Mouse (Mus musculus) midbrain, embryonic 10.5 days (tissue): ENCODE data around the gene Ostm1. TPM values are rescaled to one million over a fixed set of nuclear protein-coding genes. Genes with fewer than 3 reads are reported as not detected.

ENCODE experiments used
- DNase-seq: peaks from one replicate; pipeline ENCODE4 v3.0.0-alpha.2; 2017; ENCODE audit warnings: low spot score
- H3K27ac ChIP-seq: fragments of 300-500 bp; sonication (generic); replicated peaks from 2 replicates; pipeline ENCODE4 v1.5.1; 2016; ENCODE audit warnings: mild to moderate bottlenecking
- H3K27me3 ChIP-seq: fragments of 300-500 bp; sonication (generic); 2 replicates; pipeline ENCODE4 v1.6.1; 2016; ENCODE audit warnings: low read depth, mild to moderate bottlenecking; ENCODE audit not compliant: poor library complexity, severe bottlenecking
- H3K36me3 ChIP-seq: fragments of 300-500 bp; sonication (generic); 2 replicates; pipeline ENCODE4 v1.6.1; 2016; ENCODE audit warnings: mild to moderate bottlenecking, moderate library complexity
- H3K4me1 ChIP-seq: fragments of 300-500 bp; sonication (generic); 2 replicates; pipeline ENCODE4 v1.6.1; 2016
- H3K4me3 ChIP-seq: fragments of 300-500 bp; sonication (generic); 2 replicates; pipeline ENCODE4 v1.5.1; 2016; ENCODE audit warnings: mild to moderate bottlenecking, moderate library complexity
- H3K9me3 ChIP-seq: fragments of 300-500 bp; sonication (generic); replicated peaks from 2 replicates; pipeline ENCODE4 v1.6.1; 2016; ENCODE audit warnings: mild to moderate bottlenecking
- WGBS: fragments of 180-500 bp; shearing (Covaris S2); methylation state at CpG from one replicate; pipeline ENCODE4 v1.1.7; 2016; 5-methylcytosine and 5-hydroxymethylcytosine counted together
- polyA plus RNA-seq: library from polyadenylated mRNA; unstranded; fragments of >200 nt; fragmentation: Nextera tagmentation; extraction: Ambion mirVana; gene quantifications from 2 replicates; pipeline ENCODE4 v1.2.1, GENCODE M21; 2016

Ostm1 gene
- polyA plus RNA-seq, 1 experiment from 2014 or later: 22.8 TPM

GRCm38 (mm10) chr10:42578281-42578675 lies 5.3 kb upstream of the Ostm1 start:
- DNase-seq: peak; percentile 61
- WGBS: 2% methylated on average over 15 of the region's 15 CpGs

DNA sequence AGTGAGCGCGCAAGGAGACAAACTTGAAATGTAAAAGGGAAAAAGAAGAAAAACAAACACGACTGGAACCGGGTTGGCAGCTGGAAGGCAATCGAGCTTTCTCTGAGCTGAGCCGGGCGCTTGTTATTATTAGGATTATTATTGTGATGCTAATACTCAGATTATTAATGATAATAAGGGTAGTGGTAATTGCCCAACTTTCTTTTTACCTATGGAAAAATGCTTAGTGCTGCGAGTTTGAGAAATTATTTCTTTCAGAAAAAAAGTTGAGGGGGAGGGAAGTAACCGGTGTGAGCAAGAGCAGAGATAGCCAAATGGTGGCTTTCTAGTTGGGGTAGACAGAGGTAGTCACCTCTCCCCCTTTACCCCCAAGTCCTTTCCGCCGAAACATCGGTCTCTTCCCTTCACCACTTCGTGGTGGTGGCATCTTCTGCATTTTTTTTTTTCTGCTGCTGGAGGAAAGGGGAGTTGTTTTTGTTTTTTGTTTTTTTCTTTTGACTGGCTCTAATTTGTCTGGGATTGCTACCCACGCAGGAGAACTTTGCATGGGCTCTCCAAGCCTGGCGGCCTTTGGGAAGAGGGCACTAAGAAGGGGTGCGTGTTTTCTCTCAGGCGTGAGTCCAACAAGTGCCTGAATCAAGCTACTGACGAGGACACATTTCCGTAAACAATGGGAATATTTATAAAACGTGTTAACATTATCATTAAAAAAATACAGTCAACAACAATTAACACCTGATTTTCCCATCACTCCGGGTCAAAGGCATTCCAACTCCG lies 4.7 kb upstream of the Ostm1 start:
- H3K4me1 ChIP-seq: peaks cover 72% of the 10 kb centered on the region
- peak overlapping the region; percentile 67 for H3K4me3 ChIP-seq
- peaks cover 100% of the 10 kb centered on the region for H3K27me3 ChIP-seq
- peak overlapping the region; percentile 82 for H3K27ac ChIP-seq
- under 1% methylated on average over 22 of the region's 22 CpGs for WGBS
- peaks cover 4% of the 10 kb centered on the region; the same call in 1 of the 2 replicates for H3K36me3 ChIP-seq
- H3K9me3 ChIP-seq: no peaks in the 10 kb centered on the region
- peak; percentile 34 for DNase-seq

More at GRCm38 (mm10) chr10:42578281-42578675, 5.3 kb upstream of the Ostm1 start:
- Histone ChIP-seq H3K4me1 (peaks cover 74% of the 10 kb centered on the region), H3K27me3 (peaks cover 100% of the 10 kb centered on the region), H3K9me3 (no peaks in the 10 kb centered on the region), H3K36me3 (peaks cover 4% of the 10 kb centered on the region; the same call in 1 of the 2 replicates), H3K4me3 (peak overlapping the region; percentile 67), H3K27ac (no peak overlapping the region)

DNA sequence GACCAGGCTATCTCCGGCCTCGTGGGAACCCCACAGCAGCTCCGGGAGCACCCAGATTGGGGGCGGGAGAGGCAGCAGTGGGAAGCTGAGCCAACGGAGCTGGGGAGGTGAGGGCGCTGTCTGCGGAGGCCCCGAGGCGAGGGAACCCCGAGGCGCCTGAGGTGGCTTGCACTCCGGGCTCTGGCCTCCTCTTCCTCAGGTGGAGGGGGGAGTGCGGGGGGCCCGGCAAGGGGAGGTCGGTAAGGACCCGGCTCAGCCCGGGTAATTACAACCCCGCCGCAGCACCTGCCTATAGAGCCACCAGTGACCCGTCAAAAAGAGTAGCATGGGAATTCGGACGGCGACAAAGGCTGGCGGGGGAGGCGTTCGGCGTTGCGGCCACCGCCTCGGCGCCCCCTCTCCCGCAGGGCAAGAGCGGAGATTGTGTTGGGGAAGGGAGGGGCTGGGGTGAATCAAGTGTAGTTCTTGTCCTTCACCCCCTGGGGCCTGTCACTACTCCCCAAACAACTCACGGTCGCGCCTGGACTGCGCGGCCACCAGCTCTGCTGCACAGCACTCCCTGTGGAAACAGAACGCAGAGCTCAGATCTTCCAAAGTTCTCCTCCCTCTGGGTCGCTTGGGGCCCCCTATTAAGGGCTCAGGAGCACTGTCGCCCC lies 4.0 kb upstream of the Ostm1 start:
- Histone ChIP-seq H3K4me3 (peak overlapping the region; percentile 67), H3K27me3 (peaks cover 100% of the 10 kb centered on the region), H3K9me3 (no peaks in the 10 kb centered on the region), H3K4me1 (peaks cover 77% of the 10 kb centered on the region), H3K27ac (peak overlapping the region; percentile 82), H3K36me3 (peaks cover 4% of the 10 kb centered on the region; the same call in 1 of the 2 replicates)
- under 1% methylated on average over 41 of the region's 41 CpGs for WGBS
- DNase-seq: peak; percentile 74

- WGBS: under 1% methylated on average over 29 of the region's 29 CpGs
- Histone ChIP-seq H3K27ac (peak overlapping the region; percentile 82), H3K36me3 (peaks cover 4% of the 10 kb centered on the region; the same call in 1 of the 2 replicates), H3K27me3 (peaks cover 100% of the 10 kb centered on the region), H3K9me3 (no peaks in the 10 kb centered on the region), H3K4me3 (peak overlapping the region; percentile 67), H3K4me1 (peaks cover 78% of the 10 kb centered on the region)
- DNase-seq: no peak
Observed at GRCm38 (mm10) chr10:42580131-42580950, 3.3 kb upstream of the Ostm1 start.

DNA sequence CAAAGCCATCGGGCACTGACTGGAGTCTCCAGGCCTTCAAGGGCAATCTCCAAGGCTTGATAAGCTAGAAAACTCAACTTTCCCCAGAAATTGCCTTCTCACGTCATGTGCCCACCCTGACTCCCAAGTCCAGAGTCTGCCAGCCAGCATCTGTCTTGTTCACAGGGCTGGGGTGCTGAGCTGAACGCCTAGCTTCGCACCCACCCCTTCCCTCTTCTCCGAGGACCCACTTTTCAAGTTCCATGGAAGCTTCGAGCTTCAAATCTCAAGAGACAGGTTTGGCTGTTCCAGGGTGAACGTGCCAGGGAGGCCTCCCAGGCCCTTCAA lies 2.7 kb upstream of the Ostm1 start:
- Histone ChIP-seq H3K4me1 (peaks cover 81% of the 10 kb centered on the region), H3K27ac (peak overlapping the region; percentile 82), H3K27me3 (peaks cover 100% of the 10 kb centered on the region), H3K4me3 (peak overlapping the region; percentile 67), H3K36me3 (peaks cover 4% of the 10 kb centered on the region; the same call in 1 of the 2 replicates), H3K9me3 (no peaks in the 10 kb centered on the region)
- peak; percentile 55 for DNase-seq
- 1% methylated on average over 7 of the region's 7 CpGs for WGBS

DNA sequence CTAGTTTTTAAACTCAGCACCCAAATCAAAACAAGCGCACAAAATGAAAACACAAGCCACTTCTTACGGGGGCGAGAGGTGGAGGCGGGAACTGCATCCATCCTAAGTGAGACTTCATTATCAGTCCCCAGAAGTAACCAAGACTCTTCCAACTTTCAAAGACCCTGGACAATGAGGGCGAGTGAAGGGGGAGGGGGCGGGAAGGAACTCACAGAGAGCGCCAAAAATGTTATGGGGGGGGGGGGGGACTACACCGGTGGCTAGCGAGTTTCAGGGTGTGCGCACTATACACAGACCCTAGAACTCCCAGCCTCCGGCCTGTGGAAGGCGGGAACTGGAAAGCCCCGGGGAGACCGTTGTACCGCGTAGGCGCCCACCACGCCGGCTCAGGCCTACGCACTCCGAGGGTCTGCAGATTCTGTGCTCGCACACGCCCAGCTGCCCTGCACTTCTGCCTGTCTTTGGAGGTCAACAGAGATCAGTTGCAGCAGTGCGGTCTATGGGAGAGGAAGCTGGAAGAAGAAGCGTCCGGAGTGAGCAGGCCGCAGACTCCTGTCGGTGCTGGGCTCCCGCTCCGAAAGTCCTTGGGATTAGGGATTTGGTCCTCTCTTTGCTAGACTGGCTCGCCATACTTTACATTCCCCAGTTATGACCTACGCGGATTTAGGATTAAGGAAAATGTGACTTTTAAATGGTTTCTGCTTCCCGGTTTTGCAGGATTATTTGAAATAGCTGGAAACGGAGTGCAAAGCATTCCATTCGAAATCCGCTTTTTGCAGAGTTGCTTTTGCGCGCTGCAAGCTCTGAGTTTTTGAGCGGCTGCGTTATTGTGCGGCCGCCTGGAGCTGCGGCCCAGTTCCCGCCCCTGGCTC lies 1.7 kb upstream of the Ostm1 start:
- peak overlapping the region; percentile 67 for H3K4me3 ChIP-seq
- WGBS: under 1% methylated on average over 45 of the region's 45 CpGs
- DNase-seq: peak; percentile 74
- peaks cover 100% of the 10 kb centered on the region for H3K27me3 ChIP-seq
- H3K27ac ChIP-seq: peak overlapping the region; percentile 87
- peaks cover 3% of the 10 kb centered on the region; the same call in 1 of the 2 replicates for H3K36me3 ChIP-seq
- H3K9me3 ChIP-seq: peaks cover 4% of the 10 kb centered on the region; the same call in 1 of the 2 replicates
- H3K4me1 ChIP-seq: peaks cover 83% of the 10 kb centered on the region

- H3K4me3 ChIP-seq: peak overlapping the region; percentile 67
- peaks cover 100% of the 10 kb centered on the region for H3K27me3 ChIP-seq
- under 1% methylated on average over 44 of the region's 44 CpGs for WGBS
- DNase-seq: peak; percentile 71
- H3K4me1 ChIP-seq: peaks cover 84% of the 10 kb centered on the region
- peak overlapping the region; percentile 87 for H3K27ac ChIP-seq
- peaks cover 4% of the 10 kb centered on the region; the same call in 1 of the 2 replicates for H3K9me3 ChIP-seq
- peaks cover 3% of the 10 kb centered on the region; the same call in 1 of the 2 replicates for H3K36me3 ChIP-seq
Observed at GRCm38 (mm10) chr10:42582566-42583110, 984 bp upstream of the Ostm1 start.

DNA sequence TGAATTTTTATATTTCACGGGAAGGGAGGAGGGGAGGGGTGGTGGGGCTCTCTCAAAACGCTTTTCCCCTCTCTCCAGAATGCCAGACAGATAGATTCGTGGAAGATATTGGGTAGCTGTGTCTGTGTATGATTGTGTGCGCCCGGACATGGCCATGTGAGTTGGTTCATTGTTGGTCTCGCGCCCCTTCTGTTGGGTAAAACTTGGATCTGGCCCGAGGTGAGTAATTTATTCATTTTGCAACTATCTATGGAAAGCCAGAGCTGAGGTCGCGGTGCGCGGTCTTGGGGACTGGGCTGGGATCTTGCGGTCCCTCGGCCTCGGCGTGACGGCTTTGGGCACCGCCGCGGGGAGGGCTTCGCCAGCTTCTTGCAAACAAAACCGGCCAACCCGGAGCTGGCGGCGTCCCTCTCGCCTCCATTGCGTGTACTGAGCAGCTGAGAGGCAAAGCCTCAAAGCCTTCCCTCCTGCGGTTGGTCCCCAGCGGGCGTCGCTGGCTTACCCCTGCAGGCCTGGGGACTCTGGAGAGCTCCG lies 347 bp downstream of the Ostm1 start:
- Histone ChIP-seq H3K4me3 (peak overlapping the region; percentile 67), H3K36me3 (peaks cover 3% of the 10 kb centered on the region; the same call in 1 of the 2 replicates), H3K27me3 (peaks cover 100% of the 10 kb centered on the region), H3K27ac (peak overlapping the region; percentile 87), H3K9me3 (peaks cover 4% of the 10 kb centered on the region; the same call in 1 of the 2 replicates), H3K4me1 (peaks cover 84% of the 10 kb centered on the region)
- WGBS: under 1% methylated on average over 32 of the region's 32 CpGs
- DNase-seq: no peak

DNA sequence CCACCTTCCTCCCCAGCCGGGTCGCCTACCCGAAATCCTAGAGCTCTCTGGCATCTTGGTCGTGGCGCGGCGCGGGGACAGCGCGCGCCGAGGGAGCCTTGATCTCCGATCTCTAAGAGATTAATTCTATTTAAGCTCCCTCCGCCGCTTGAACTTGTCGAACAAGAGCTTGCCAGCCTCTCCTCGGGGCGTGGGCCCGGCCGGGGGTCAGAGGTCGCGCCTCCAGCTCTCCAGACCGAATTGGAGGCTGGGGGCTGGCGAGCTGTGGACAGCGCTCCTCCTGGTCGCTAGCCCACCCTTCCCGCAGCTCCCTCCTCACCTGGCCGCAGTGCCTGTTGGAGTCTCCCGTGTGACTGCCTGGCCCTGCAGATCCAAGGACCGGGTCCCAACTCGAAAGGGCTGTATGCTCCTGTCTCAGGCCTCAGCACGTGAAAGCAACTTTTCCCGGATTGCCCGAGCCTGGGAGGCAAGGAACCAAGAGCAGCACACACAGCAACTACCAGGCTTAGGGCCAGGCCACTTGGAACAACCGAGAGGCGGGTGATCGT lies 888 bp downstream of the Ostm1 start:
- WGBS: under 1% methylated on average over 37 of the region's 37 CpGs
- Histone ChIP-seq H3K27me3 (peaks cover 100% of the 10 kb centered on the region), H3K9me3 (peaks cover 4% of the 10 kb centered on the region; the same call in 1 of the 2 replicates), H3K4me3 (peak overlapping the region; percentile 67), H3K27ac (peak overlapping the region; percentile 87), H3K36me3 (peaks cover 3% of the 10 kb centered on the region; the same call in 1 of the 2 replicates), H3K4me1 (peaks cover 83% of the 10 kb centered on the region)
- peak; percentile 85 for DNase-seq

- H3K4me1 ChIP-seq: peaks cover 83% of the 10 kb centered on the region
- peak overlapping the region; percentile 87 for H3K27ac ChIP-seq
- WGBS: under 1% methylated on average over 8 of the region's 8 CpGs
- H3K4me3 ChIP-seq: peak overlapping the region; percentile 67
- no peak for DNase-seq
- peaks cover 3% of the 10 kb centered on the region; the same call in 1 of the 2 replicates for H3K36me3 ChIP-seq
- H3K9me3 ChIP-seq: peaks cover 4% of the 10 kb centered on the region; the same call in 1 of the 2 replicates
- peaks cover 100% of the 10 kb centered on the region for H3K27me3 ChIP-seq
Observed at GRCm38 (mm10) chr10:42585156-42585555, 1.5 kb downstream of the Ostm1 start.
